Mouse (Mus musculus) MEL (cell line): ENCODE results near the gene Babam2. TPM values are rescaled to one million over a fixed set of nuclear protein-coding genes. Genes with fewer than 3 reads are reported as not detected.
A peak's percentile ranks its signal among the peaks of the same experiment; 100 is the strongest.

Source experiments
- DNase-seq: peaks from one replicate; pipeline ENCODE4 v3.0.0; 2011; ENCODE audit warnings: low read depth, low spot score
- H3K27ac ChIP-seq: 2 replicates; pipeline ENCODE4 v1.5.1; 2012; ENCODE audit warnings: low read depth, mild to moderate bottlenecking, control low read depth, low read length, moderate library complexity; ENCODE audit not compliant: control insufficient read depth
- H3K27me3 ChIP-seq, 2 experiments: fragments of 150-350 bp in 1 of 2; sonication (generic) in 1 of 2; 2 replicates each; pipeline ENCODE4 v1.6.1; 2012; ENCODE audit warnings: low read length in 2 of 2, mild to moderate bottlenecking in 2 of 2, improper control_type of control experiment in 1 of 2, moderate library complexity in 1 of 2; ENCODE audit not compliant: insufficient read depth in 2 of 2, control insufficient read depth in 1 of 2
- H3K36me3 ChIP-seq, 2 experiments: 2 replicates each; pipeline ENCODE4 v1.6.1; 2012 to 2014; ENCODE audit warnings: low read length in 2 of 2, improper control_type of control experiment in 1 of 2, inconsistent platforms in 1 of 2, mild to moderate bottlenecking in 1 of 2; ENCODE audit not compliant: insufficient read depth in 2 of 2, control insufficient read depth in 1 of 2
- H3K4me1 ChIP-seq, 2 experiments: fragments of 150-350 bp in 1 of 2; sonication (generic) in 1 of 2; 2 replicates each; pipeline ENCODE4 v1.6.1; 2012; ENCODE audit warnings: low read length in 2 of 2, improper control_type of control experiment in 1 of 2, mild to moderate bottlenecking in 1 of 2; ENCODE audit not compliant: insufficient read depth in 2 of 2, control insufficient read depth in 1 of 2
- H3K4me3 ChIP-seq, 2 experiments: fragments of 150-350 bp in 1 of 2; sonication (generic) in 1 of 2; 2 replicates each; pipeline ENCODE4 v1.5.1; 2012; ENCODE audit warnings: low read depth in 2 of 2, low read length in 2 of 2, mild to moderate bottlenecking in 2 of 2, moderate library complexity in 2 of 2, control low read depth in 1 of 2, improper control_type of control experiment in 1 of 2; ENCODE audit not compliant: control insufficient read depth in 1 of 2, insufficient read depth in 1 of 2
- H3K79me2 ChIP-seq: 2 replicates; pipeline ENCODE4 v1.6.1; 2012; ENCODE audit warnings: mild to moderate bottlenecking, low read length, moderate library complexity; ENCODE audit not compliant: control insufficient read depth, poor library complexity, insufficient read depth
- H3K9ac ChIP-seq: 2 replicates; pipeline ENCODE4 v1.6.1; 2012; ENCODE audit warnings: low read depth, mild to moderate bottlenecking, control low read depth, low read length, moderate library complexity; ENCODE audit not compliant: control insufficient read depth, poor library complexity, severe bottlenecking
- H3K9me3 ChIP-seq: fragments of 150-350 bp; sonication (generic); replicated peaks from 2 replicates; pipeline ENCODE4 v1.6.1; 2012; ENCODE audit warnings: mild to moderate bottlenecking, low read length, improper control_type of control experiment, moderate library complexity; ENCODE audit not compliant: insufficient read depth
- BHLHE40 ChIP-seq: IDR thresholded peaks from 2 replicates; pipeline ENCODE4 v1.6.1; 2012; ENCODE audit warnings: low read depth, mild to moderate bottlenecking, inconsistent platforms, low read length, improper control_type of control experiment, borderline replicate concordance
- CHD1 ChIP-seq: IDR thresholded peaks from 2 replicates; pipeline ENCODE4 v1.6.1; 2012; ENCODE audit warnings: low read depth, mild to moderate bottlenecking, inconsistent platforms, low read length, improper control_type of control experiment
- E2F4 ChIP-seq: IDR thresholded peaks from 2 replicates; pipeline ENCODE4 v1.6.1; 2011; ENCODE audit warnings: low read depth, low read length, improper control_type of control experiment, borderline replicate concordance
- EP300 ChIP-seq, 2 experiments: IDR thresholded peaks; 2 replicates each; pipeline ENCODE4 v1.6.1; 2011; ENCODE audit warnings: improper control_type of control experiment in 2 of 2, low read length in 2 of 2, low read depth in 1 of 2, mild to moderate bottlenecking in 1 of 2
- ETS1 ChIP-seq: IDR thresholded peaks from 2 replicates; pipeline ENCODE4 v1.6.1; 2012; ENCODE audit warnings: low read depth, mild to moderate bottlenecking, inconsistent platforms, low read length, improper control_type of control experiment, moderate library complexity
- GABPA ChIP-seq: IDR thresholded peaks from 2 replicates; pipeline ENCODE4 v1.6.1; 2012; ENCODE audit warnings: low read depth, mild to moderate bottlenecking, inconsistent platforms, low read length, improper control_type of control experiment, moderate library complexity
- MYC ChIP-seq: IDR thresholded peaks from 2 replicates; pipeline ENCODE4 v1.6.1; 2011; ENCODE audit warnings: low read depth, mild to moderate bottlenecking, low read length, improper control_type of control experiment, moderate library complexity
- NELFE ChIP-seq: IDR thresholded peaks from 2 replicates; pipeline ENCODE4 v1.6.1; 2011; ENCODE audit warnings: low read depth, low read length, improper control_type of control experiment
- POLR2A ChIP-seq, 2 experiments: IDR thresholded peaks; 2 replicates each; pipeline ENCODE4 v1.6.1; 2011 to 2012; ENCODE audit warnings: low read length in 2 of 2, mild to moderate bottlenecking in 2 of 2, control low read depth in 1 of 2, improper control_type of control experiment in 1 of 2, low read depth in 1 of 2, moderate library complexity in 1 of 2; ENCODE audit not compliant: control insufficient read depth in 1 of 2, insufficient read depth in 1 of 2, poor library complexity in 1 of 2
- RAD21 ChIP-seq: IDR thresholded peaks from 2 replicates; pipeline ENCODE4 v1.6.1; 2011; ENCODE audit warnings: mild to moderate bottlenecking, low read depth, low read length, improper control_type of control experiment
- TCF12 ChIP-seq: IDR thresholded peaks from 2 replicates; pipeline ENCODE4 v1.6.1; 2014; ENCODE audit warnings: low read depth, mild to moderate bottlenecking, inconsistent platforms, low read length, improper control_type of control experiment, moderate library complexity
- UBTF ChIP-seq: IDR thresholded peaks from 2 replicates; pipeline ENCODE4 v1.6.1; 2012; ENCODE audit warnings: low read depth, mild to moderate bottlenecking, inconsistent platforms, low read length, improper control_type of control experiment, moderate library complexity, borderline replicate concordance; ENCODE audit not compliant: insufficient read depth
- USF2 ChIP-seq, 2 experiments: IDR thresholded peaks; 2 replicates each; pipeline ENCODE4 v1.6.1; 2011 to 2012; ENCODE audit warnings: improper control_type of control experiment in 2 of 2, low read length in 2 of 2, borderline replicate concordance in 1 of 2, inconsistent platforms in 1 of 2, low read depth in 1 of 2, mild to moderate bottlenecking in 1 of 2; ENCODE audit not compliant: insufficient read depth in 1 of 2
- ZC3H11A ChIP-seq: IDR thresholded peaks from 2 replicates; pipeline ENCODE4 v1.6.1; 2012; ENCODE audit warnings: low read depth, mild to moderate bottlenecking, inconsistent platforms, low read length, improper control_type of control experiment
- ZMIZ1 ChIP-seq: IDR thresholded peaks from 2 replicates; pipeline ENCODE4 v1.6.1; 2012; ENCODE audit warnings: low read depth, mild to moderate bottlenecking, inconsistent platforms, low read length, improper control_type of control experiment, moderate library complexity
- ZNF384 ChIP-seq: IDR thresholded peaks from 2 replicates; pipeline ENCODE4 v1.6.1; 2012; ENCODE audit warnings: low read depth, mild to moderate bottlenecking, inconsistent platforms, low read length, improper control_type of control experiment
- polyA plus RNA-seq, 2 experiments: library from polyadenylated mRNA; stranded (reverse) in 1 of 2; unstranded in 1 of 2; fragments of >175 nt in 1 of 2; fragments of >200 nt in 1 of 2; gene quantifications; 2 replicates each; pipeline versions ENCODE4 v1.2.1 to v1.2.4; 2012; ENCODE audit warnings: low replicate concordance in 2 of 2, low read depth in 1 of 2; ENCODE audit not compliant: insufficient read length in 2 of 2, insufficient read depth in 1 of 2, missing spikeins in 1 of 2
- total RNA-seq: library from RNA; depleted of rRNA; stranded (reverse); fragments of 300-350 nt; gene quantifications from 2 replicates; pipeline ENCODE4 v1.2.3, GENCODE M21; 2012

The Babam2 gene
- total and polyA plus RNA-seq, 3 experiments = 43.3 to 86.6 TPM; not detected in 1

DNA sequence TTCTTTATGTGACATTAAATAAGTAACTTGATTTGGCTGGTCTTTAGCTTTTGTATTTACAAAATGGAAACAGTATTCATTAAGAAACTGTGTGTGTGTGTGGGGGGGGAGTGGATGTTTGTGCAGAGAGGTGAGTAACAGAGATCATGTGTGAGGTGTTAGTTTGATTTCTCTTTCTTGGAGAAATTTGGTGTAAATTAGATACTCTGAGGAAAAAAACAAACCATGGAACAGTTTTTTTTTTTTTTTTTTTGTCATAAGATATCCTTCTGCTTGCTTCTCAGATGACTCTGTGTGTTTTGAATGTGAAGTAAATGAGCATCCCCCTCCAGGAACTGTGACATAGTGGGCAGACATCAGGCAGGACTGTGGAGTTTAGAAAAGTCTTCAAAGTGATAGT is 1.9 kb downstream of the Babam2 start:
- no peak overlapping the region for H3K4me3 ChIP-seq
- H3K9ac ChIP-seq = peak overlapping the region; percentile 57; the same call in 1 of the 2 replicates
- TF ChIP-seq NELFE (no peak), ZMIZ1 (no peak), MYC (no peak), ZNF384 (peak; percentile 50; the same call in 1 of the 2 replicates), ZC3H11A (no peak), E2F4 (no peak)
- TF ChIP-seq, all 39 proteins: peak for 1
- no peaks in the 10 kb centered on the region for H3K9me3 ChIP-seq
- peaks cover 2 to 5% of the 10 kb centered on the region in 2 experiments; a peak in 2 of 4 replicates for H3K4me1 ChIP-seq
- DNase-seq = no peak
- peak overlapping the region; percentile 96; the same call in 1 of the 2 replicates for H3K27ac ChIP-seq
- peaks cover 3 to 15% of the 10 kb centered on the region in 2 experiments; a peak in 2 of 4 replicates for H3K36me3 ChIP-seq
- no peaks in the 10 kb centered on the region for H3K27me3 ChIP-seq
- peaks cover 19% of the 10 kb centered on the region for H3K79me2 ChIP-seq

DNA sequence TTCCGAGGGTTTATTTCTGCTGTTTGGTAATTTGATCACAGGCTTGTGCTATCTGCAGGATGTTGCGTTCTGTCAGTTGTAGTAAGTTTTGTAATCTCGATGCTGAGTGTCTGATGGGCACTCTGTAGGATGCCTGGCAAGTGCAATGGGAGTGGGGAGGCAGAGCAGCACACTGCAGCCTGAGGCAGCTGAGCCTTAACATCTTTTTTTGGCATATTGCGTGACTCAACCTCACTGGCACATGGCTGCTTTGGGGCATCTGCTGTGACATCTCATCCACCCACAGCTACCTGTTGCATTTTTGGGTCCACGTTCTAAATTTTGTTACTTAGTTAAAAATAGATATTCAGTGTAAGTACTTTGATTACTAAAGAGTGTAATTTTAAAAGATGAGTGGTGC is 7.5 kb downstream of the Babam2 start:
- no peak overlapping the region for H3K27ac ChIP-seq
- peaks cover 4% of the 10 kb centered on the region; the same call in 1 of the 2 replicates for H3K79me2 ChIP-seq
- H3K4me1 ChIP-seq = peaks cover 3 to 4% of the 10 kb centered on the region in 2 experiments; a peak in 3 of 4 replicates
- H3K4me3 ChIP-seq = no peak overlapping the region
- no peaks in the 10 kb centered on the region for H3K27me3 ChIP-seq
- peaks cover 3 to 5% of the 10 kb centered on the region in 2 experiments; a peak in 3 of 4 replicates for H3K36me3 ChIP-seq
- TF ChIP-seq USF2 (IDR thresholded peaks at IDR 0.05; ENCODE audit: borderline replicate concordance in 1 of 2, insufficient read depth in 1 of 2, low read depth in 1 of 2, low read length in 2 of 2) = no peak
- TF ChIP-seq, all 39 proteins: peak for 0
- Histone ChIP-seq H3K9me3 (no peaks in the 10 kb centered on the region), H3K9ac (no peak overlapping the region)
- DNase-seq = no peak

DNA sequence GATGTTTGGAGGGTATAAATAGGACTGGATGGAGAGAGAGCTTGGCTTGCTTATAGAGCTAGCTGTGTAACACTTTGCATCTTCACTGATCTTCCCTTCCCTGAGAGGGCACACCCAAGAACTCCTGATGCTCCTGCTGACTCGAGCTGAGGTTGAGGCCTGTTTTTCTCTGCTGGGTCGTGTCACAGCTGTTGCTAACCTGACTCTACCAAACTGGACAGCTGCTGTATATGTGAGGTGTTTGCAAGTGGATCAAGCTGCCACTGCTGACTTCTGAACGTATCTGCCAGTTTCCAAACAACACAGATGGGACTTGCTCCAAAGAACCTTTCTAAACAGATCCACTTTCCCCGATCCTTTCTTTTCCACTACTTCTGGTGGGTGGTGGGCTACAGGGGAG is 9.3 kb downstream of the Babam2 start:
- Histone ChIP-seq H3K9ac (no peak overlapping the region), H3K27ac (no peak overlapping the region), H3K36me3 (peaks cover 3 to 5% of the 10 kb centered on the region in 2 experiments; a peak in 3 of 4 replicates), H3K4me1 (peaks cover 3 to 7% of the 10 kb centered on the region in 2 experiments; a peak in 3 of 4 replicates), H3K4me3 (no peak overlapping the region), H3K27me3 (no peaks in the 10 kb centered on the region), H3K79me2 (no peaks in the 10 kb centered on the region; the same call in 1 of the 2 replicates), H3K9me3 (no peaks in the 10 kb centered on the region)
- DNase-seq = no peak
- TF ChIP-seq ETS1 (no peak), BHLHE40 (no peak), EP300 (IDR thresholded peaks at IDR 0.05; ENCODE audit: low read depth in 1 of 2, low read length in 2 of 2) (no peak), UBTF (no peak), GABPA (no peak), E2F4 (no peak), RAD21 (no peak), CHD1 (no peak), POLR2A (IDR thresholded peaks at IDR 0.05; ENCODE audit: control insufficient read depth in 1 of 2, insufficient read depth in 1 of 2, low read depth in 1 of 2, low read length in 2 of 2, poor library complexity in 1 of 2) (no peak), TCF12 (no peak)
